Mouse (Mus musculus): ENCODE data around the gene Pwp2.

DNA sequence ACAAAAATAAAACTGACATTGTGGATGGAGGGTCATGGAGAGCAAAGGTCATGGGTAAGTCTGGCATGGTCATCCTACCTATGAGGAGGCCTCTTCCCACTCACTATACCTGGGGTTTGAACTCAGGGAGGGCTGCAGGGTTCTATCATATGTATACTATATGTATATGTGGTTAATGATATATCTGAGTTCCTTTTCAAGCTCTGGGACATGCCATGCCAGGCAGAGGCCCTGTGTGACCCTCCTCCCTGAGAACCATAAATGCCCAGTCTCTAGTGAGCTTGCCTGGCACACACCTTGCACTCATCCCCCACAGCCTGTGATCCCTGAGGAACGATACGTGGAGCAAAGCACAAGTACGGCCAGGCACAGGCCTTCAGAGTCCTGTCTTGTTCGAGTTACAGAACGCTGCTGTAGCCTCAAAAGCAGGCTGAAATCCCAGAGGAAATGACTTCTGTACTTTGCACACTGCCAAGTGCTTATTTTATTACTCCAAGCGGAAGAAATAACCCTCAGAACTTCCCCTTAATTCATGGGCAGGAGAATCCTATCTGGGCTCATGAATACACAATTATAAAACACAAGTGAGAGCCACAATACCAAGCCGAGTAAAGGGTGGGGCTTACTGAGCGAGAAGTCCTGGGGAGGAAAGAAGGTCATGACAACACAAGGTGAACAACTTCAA, 43.1 kb upstream of the Pwp2 start:
- TF ChIP-seq GATA1 (IDR thresholded peaks at IDR 0.05; ENCODE audit: borderline replicate concordance, low read length), result no peak
- TF ChIP-seq FLI1 (IDR thresholded peaks at IDR 0.05; ENCODE audit: low read length), result no peak

Data from megakaryocyte, embryonic 14.5 days (primary cell).